Mouse (Mus musculus) midbrain, embryonic 14.5 days (tissue): ENCODE results near the gene Hnrnph2. TPM values are rescaled to one million over a fixed set of nuclear protein-coding genes. Genes with fewer than 3 reads are reported as not detected.

Source experiments
- ATAC-seq: fragments of 200-750 bp; cut with Nextera tagmentation; 2 replicates; pipeline ENCODE4 v1.8.0; 2017; ENCODE audit warnings: moderate number of reproducible peaks, moderate library complexity; ENCODE audit not compliant: low FRiP score, low TSS enrichment
- DNase-seq: peaks from one replicate; pipeline ENCODE4 v3.0.0-alpha.2; 2015
- H3K27ac ChIP-seq: fragments of 300-500 bp; sonication (generic); replicated peaks from 2 replicates; pipeline ENCODE4 v1.5.1; 2014; ENCODE audit warnings: mild to moderate bottlenecking, low read depth, low read length, moderate library complexity
- H3K27me3 ChIP-seq: fragments of 300-500 bp; sonication (generic); 2 replicates; pipeline ENCODE4 v1.6.1; 2014; ENCODE audit warnings: low read length, control low read depth, mixed read lengths; ENCODE audit not compliant: control insufficient read depth, insufficient read depth
- H3K36me3 ChIP-seq: fragments of 300-500 bp; sonication (generic); 2 replicates; pipeline ENCODE4 v1.6.1; 2014; ENCODE audit warnings: low read length, control low read depth; ENCODE audit not compliant: control insufficient read depth, insufficient read depth
- H3K4me1 ChIP-seq: fragments of 300-500 bp; sonication (generic); 2 replicates; pipeline ENCODE4 v1.6.1; 2014; ENCODE audit warnings: mild to moderate bottlenecking, antibody characterized with exemption, low read length, control low read depth; ENCODE audit not compliant: control insufficient read depth, insufficient read depth
- H3K4me2 ChIP-seq: fragments of 300-500 bp; sonication (generic); 2 replicates; pipeline ENCODE4 v1.6.1; 2014; ENCODE audit warnings: mild to moderate bottlenecking, low read length, moderate library complexity
- H3K4me3 ChIP-seq: fragments of 300-500 bp; sonication (generic); replicated peaks from 2 replicates; pipeline ENCODE4 v1.5.1; 2014; ENCODE audit warnings: low read depth, low read length
- H3K9ac ChIP-seq: fragments of 300-500 bp; sonication (generic); replicated peaks from 2 replicates; pipeline ENCODE4 v1.6.1; 2014; ENCODE audit warnings: mild to moderate bottlenecking, low read length, moderate library complexity
- H3K9me3 ChIP-seq: fragments of 300-500 bp; sonication (generic); 2 replicates; pipeline ENCODE4 v1.6.1; 2016; ENCODE audit warnings: low read length, control low read depth, mixed read lengths; ENCODE audit not compliant: control insufficient read depth
- WGBS: fragments of 180-500 bp; shearing (Covaris S2); extraction: QIAGEN DNeasy Blood & Tissue Kit; methylation state at CpG from one replicate; pipeline ENCODE4 v1.1.7; 2014; 5-methylcytosine and 5-hydroxymethylcytosine counted together
- polyA plus RNA-seq: library from polyadenylated mRNA; unstranded; fragments of >200 nt; fragmentation: Nextera tagmentation; extraction: Ambion mirVana; gene quantifications from 2 replicates; pipeline ENCODE4 v1.2.1, GENCODE M21; 2014

Gene Hnrnph2
- polyA plus RNA-seq, 1 experiment from 2014 or later = 106 TPM

DNA sequence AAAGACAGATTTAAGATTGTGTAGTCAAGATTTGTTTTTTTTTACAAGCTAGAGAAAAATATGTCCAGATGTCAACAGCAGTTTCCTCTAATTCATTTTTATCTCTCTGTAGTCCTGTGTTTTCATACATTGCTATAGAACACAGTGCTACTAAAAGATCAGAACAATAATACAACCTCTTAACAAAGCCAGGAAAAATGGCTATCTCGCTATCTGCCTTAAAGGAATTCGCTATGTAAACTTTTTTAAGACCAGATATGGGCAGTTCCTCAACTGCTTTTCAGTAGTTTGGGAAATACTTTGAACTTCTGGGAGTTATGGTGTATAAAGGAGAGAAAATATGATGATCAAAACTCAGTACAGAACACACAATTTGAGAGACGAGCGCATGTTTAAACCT lies 22.4 kb downstream of the Hnrnph2 start:
- Histone ChIP-seq H3K9me3 (no peaks in the 10 kb centered on the region), H3K9ac (no peak overlapping the region), H3K36me3 (no peaks in the 10 kb centered on the region), H3K4me2 (no peak overlapping the region), H3K27ac (no peak overlapping the region), H3K27me3 (peaks cover 4% of the 10 kb centered on the region; the same call in 1 of the 2 replicates), H3K4me3 (no peak overlapping the region), H3K4me1 (peaks cover 6% of the 10 kb centered on the region; the same call in 1 of the 2 replicates)
- ATAC-seq (no peak), DNase-seq (no peak)
- WGBS = 87% methylated on average over 4 of the region's 4 CpGs

DNA sequence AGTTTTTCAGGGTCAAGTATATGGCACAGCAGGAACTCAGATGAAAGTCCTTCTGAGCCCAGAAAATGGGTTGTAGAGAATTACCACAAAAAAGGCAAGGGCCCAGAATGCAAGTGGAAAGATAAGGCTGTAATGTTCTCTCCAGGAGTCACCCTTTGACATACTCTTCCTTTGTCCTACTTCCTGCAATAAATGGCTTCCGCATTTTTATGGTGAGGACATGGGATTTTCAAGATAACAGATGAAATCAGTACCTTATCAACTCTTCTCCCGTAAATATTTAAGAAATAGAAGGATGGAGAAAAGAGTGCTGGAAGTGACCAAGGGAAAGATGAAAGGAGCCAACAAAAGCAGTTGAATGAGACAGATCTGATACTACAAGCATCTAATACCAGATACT lies 27.2 kb downstream of the Hnrnph2 start:
- Histone ChIP-seq H3K9ac (no peak overlapping the region), H3K4me2 (no peak overlapping the region)
- WGBS = 89% methylated on average over 2 of the region's 2 CpGs

DNA sequence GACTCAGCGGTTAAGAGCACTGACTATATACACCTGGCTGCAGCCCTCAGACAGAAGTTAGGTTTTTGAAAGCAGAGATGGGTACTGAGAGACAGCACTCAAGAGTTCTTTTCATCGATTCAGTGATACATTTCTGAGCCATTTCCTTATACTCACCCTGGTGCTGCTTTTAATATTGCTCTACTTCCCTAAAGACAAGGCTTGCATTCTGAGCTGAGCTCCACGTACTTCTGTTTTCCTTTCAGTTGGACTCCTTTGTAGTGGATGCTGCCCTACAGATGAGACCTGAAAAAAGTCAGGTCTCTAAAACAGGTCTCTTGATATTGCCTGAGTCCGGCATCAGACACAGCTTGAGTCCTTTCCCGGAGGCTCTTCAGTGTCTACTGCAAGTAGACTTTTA lies 31.7 kb downstream of the Hnrnph2 start:
- ATAC-seq (no peak), DNase-seq (no peak)
- Histone ChIP-seq H3K4me1 (no peaks in the 10 kb centered on the region), H3K4me2 (no peak overlapping the region), H3K9ac (no peak overlapping the region), H3K4me3 (no peak overlapping the region), H3K27me3 (no peaks in the 10 kb centered on the region), H3K36me3 (no peaks in the 10 kb centered on the region), H3K27ac (no peak overlapping the region), H3K9me3 (no peaks in the 10 kb centered on the region)
- WGBS = 85% methylated on average over 5 of the region's 5 CpGs

More for the DNA sequence above, 27.2 kb downstream of the Hnrnph2 start:
- no peak for ATAC-seq
- H3K9me3 ChIP-seq = no peaks in the 10 kb centered on the region
- no peak for DNase-seq
- H3K4me1 ChIP-seq = no peaks in the 10 kb centered on the region
- no peaks in the 10 kb centered on the region for H3K36me3 ChIP-seq
- no peaks in the 10 kb centered on the region for H3K27me3 ChIP-seq
- H3K27ac ChIP-seq = no peak overlapping the region
- H3K4me3 ChIP-seq = no peak overlapping the region

GRCm38 (mm10) chrX:134635111-134635510 lies 34.1 kb downstream of the Hnrnph2 start:
- Histone ChIP-seq H3K4me2 (no peak overlapping the region), H3K36me3 (no peaks in the 10 kb centered on the region), H3K27me3 (no peaks in the 10 kb centered on the region), H3K27ac (no peak overlapping the region), H3K9ac (no peak overlapping the region), H3K4me1 (no peaks in the 10 kb centered on the region), H3K9me3 (no peaks in the 10 kb centered on the region), H3K4me3 (no peak overlapping the region)
- 57% methylated on average over 3 of the region's 3 CpGs for WGBS
- ATAC-seq (no peak), DNase-seq (no peak)

DNA sequence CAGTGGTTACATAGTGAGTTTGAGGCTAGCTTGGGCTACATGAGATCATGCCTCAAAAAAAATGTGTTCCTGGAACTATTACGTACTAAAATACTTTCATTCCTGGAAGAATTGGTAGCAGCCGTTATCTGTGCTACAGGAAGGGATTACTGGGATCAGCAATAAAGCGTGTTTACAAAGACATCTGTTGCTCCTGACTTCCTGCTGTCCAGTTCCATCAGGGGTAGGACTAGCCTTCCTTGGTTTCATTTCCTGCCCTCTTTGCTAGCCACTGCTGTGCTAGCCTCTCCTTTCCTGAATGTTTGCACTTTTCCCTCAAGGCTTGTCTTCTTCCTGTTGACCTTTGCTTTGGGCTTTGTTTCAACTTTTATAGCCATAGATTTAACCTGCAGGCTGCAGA lies 34.9 kb downstream of the Hnrnph2 start:
- ATAC-seq (no peak), DNase-seq (no peak)
- WGBS = 75% methylated on average over 3 of the region's 3 CpGs
- Histone ChIP-seq H3K27ac (no peak overlapping the region), H3K9me3 (no peaks in the 10 kb centered on the region), H3K27me3 (no peaks in the 10 kb centered on the region), H3K4me2 (no peak overlapping the region), H3K4me3 (no peak overlapping the region), H3K9ac (no peak overlapping the region), H3K4me1 (no peaks in the 10 kb centered on the region), H3K36me3 (no peaks in the 10 kb centered on the region)

DNA sequence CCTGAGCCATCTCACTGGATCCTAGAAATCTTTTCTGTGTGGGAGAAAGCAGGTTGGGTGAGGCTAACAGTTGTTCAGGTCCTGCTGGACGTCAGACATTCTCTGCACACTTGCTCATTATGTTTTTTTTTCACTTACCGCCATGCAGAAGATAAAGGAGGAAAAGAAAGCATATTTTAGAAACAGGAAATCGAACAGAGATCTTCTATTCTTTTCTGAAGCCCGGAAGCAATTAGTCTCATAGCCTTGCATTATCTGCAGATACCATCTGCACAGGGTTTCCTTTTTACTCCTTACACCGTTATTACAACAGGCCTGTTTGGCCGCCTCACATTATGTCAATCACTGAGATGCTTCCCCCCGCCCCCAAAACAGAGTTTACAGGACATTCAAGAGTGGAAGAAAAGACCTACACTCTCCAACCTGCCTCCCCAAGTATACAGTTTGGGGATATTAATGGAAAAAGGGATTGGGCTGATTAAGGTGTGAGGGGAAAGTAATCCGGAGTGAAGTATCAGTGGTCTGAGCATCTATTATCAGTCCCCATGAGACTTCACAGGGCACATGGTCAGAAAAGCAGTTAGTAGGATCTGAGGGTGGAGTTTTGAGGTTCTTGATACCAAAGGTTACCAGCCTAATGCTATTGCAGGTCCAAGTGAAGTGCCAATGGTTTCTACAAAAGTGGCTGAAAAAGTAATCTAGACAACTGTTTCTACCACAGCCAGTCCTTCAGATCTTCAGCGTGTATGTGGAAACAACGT lies 40.2 kb downstream of the Hnrnph2 start:
- Histone ChIP-seq H3K36me3 (no peaks in the 10 kb centered on the region), H3K27ac (no peak overlapping the region), H3K4me1 (no peaks in the 10 kb centered on the region), H3K4me2 (no peak overlapping the region), H3K27me3 (no peaks in the 10 kb centered on the region), H3K9me3 (no peaks in the 10 kb centered on the region), H3K4me3 (no peak overlapping the region), H3K9ac (no peak overlapping the region)
- 75% methylated on average over 10 of the region's 10 CpGs for WGBS
- ATAC-seq (no peak), DNase-seq (no peak)

DNA sequence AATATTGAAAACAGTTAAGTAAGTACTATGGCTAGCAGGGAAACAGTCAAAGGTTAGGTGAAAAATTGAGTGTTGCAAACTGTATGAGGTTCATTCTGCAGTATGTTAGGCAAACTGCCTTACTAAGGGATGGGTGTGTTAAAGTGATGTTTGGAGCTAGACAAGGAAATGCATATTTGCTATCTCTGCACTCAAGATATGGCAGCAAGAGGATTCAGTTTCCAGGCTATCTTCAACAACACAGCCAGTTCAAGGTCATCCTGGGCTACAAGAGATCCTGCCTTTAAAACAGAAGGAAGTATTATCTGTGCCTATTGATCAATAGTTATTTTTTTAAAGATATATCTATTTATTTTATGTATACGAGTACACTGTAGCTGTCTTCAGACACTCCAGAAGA lies 45.4 kb downstream of the Hnrnph2 start:
- Histone ChIP-seq H3K27me3 (no peaks in the 10 kb centered on the region), H3K4me3 (no peak overlapping the region), H3K4me2 (no peak overlapping the region), H3K36me3 (no peaks in the 10 kb centered on the region), H3K27ac (no peak overlapping the region), H3K9ac (no peak overlapping the region), H3K9me3 (no peaks in the 10 kb centered on the region), H3K4me1 (no peaks in the 10 kb centered on the region)
- no peak for DNase-seq
- 86% methylated on average over 1 of the region's 1 CpGs for WGBS
- ATAC-seq = no peak

- H3K4me1 ChIP-seq = no peaks in the 10 kb centered on the region
- DNase-seq (no peak), ATAC-seq (no peak)
- no peaks in the 10 kb centered on the region for H3K9me3 ChIP-seq
- H3K4me3 ChIP-seq = no peak overlapping the region
- no peaks in the 10 kb centered on the region for H3K36me3 ChIP-seq
- H3K27ac ChIP-seq = no peak overlapping the region
- H3K9ac ChIP-seq = no peak overlapping the region
- H3K27me3 ChIP-seq = no peaks in the 10 kb centered on the region
- no peak overlapping the region for H3K4me2 ChIP-seq
- 76% methylated on average over 8 of the region's 8 CpGs for WGBS
These were observed 46.4 kb downstream of the Hnrnph2 start for GRCm38 (mm10) chrX:134647421-134647820.

DNA sequence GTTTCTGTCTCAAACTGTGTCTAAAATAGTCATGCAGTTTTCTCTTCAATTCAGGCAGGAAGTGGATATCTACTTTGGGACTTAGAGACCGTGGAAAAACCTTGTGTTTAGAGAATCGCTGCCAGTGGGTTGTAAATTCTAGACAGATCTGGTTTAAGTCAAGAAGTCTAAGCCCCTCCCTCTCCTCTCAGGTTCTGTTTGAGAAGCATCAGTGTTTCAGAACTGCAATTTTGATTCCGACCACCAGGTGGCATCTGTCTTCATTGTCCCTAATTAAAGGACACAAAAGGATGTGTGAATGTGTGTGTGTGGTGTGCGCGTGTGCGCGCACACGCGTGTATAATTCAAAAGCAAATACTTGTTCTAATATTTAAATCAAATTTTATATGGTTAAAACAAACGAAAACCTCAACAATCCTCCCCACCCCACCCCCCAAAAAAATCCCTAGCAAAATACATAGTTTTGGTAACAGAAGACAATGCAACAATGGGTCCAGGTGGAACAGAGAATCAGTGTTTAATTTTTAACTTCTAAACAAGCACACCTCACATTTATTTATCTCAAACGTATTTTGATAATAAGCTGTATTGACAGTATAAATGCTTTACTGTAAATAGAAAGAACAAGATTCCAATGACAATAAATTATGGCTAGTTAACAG lies 47.2 kb downstream of the Hnrnph2 start:
- no peaks in the 10 kb centered on the region for H3K36me3 ChIP-seq
- H3K9me3 ChIP-seq = no peaks in the 10 kb centered on the region
- H3K4me3 ChIP-seq = no peak overlapping the region
- DNase-seq (peak; percentile 93), ATAC-seq (peak; percentile 57; the same call in 1 of the 2 replicates)
- 24% methylated on average over 11 of the region's 11 CpGs for WGBS
- H3K27ac ChIP-seq = no peak overlapping the region
- H3K27me3 ChIP-seq = no peaks in the 10 kb centered on the region
- H3K9ac ChIP-seq = no peak overlapping the region
- H3K4me2 ChIP-seq = peak overlapping the region; percentile 37
- no peaks in the 10 kb centered on the region for H3K4me1 ChIP-seq
